Mouse (Mus musculus) megakaryocyte, embryonic 14.5 days (primary cell): Measurements from ENCODE around the gene Drc1. TPM values are rescaled to one million over a fixed set of nuclear protein-coding genes. Genes with fewer than 3 reads are reported as not detected.

Experiments
- H3K27me3 ChIP-seq: replicated peaks from 2 replicates; pipeline ENCODE3; 2012; ENCODE audit warnings: inconsistent platforms
- H3K36me3 ChIP-seq: replicated peaks from 2 replicates; pipeline ENCODE3; 2012; ENCODE audit warnings: low read length, inconsistent platforms, mixed read lengths
- H3K4me1 ChIP-seq: 2 replicates; pipeline ENCODE4 v1.6.1; 2012; ENCODE audit warnings: inconsistent platforms
- H3K4me3 ChIP-seq: replicated peaks from 2 replicates; pipeline ENCODE3; 2012; ENCODE audit warnings: moderate library complexity, mild to moderate bottlenecking, inconsistent platforms
- H3K9me3 ChIP-seq: 2 replicates; pipeline ENCODE4 v1.6.1; 2012; ENCODE audit warnings: inconsistent platforms
- FLI1 ChIP-seq: IDR thresholded peaks from 2 replicates; pipeline ENCODE4 v1.6.1; 2012; ENCODE audit warnings: low read length, inconsistent platforms, mixed read lengths
- GATA1 ChIP-seq: IDR thresholded peaks from 3 replicates; pipeline ENCODE4 v1.6.1; 2012; ENCODE audit warnings: mixed read lengths, low read length, inconsistent platforms, borderline replicate concordance
- polyA plus RNA-seq: library from polyadenylated mRNA; stranded (reverse); fragments of >175 nt; gene quantifications from 2 replicates; pipeline ENCODE4 v1.2.3, GENCODE M21; 2012; ENCODE audit warnings: low replicate concordance; ENCODE audit not compliant: insufficient read depth

The Drc1 gene
- polyA plus RNA-seq, 1 experiment, result not detected

- no peaks in the 10 kb centered on the region for H3K9me3 ChIP-seq
- H3K4me3 ChIP-seq, result no peak overlapping the region
- H3K4me1 ChIP-seq, result no peaks in the 10 kb centered on the region
- H3K36me3 ChIP-seq, result no peaks in the 10 kb centered on the region
- H3K27me3 ChIP-seq, result peaks cover 54% of the 10 kb centered on the region
- TF ChIP-seq GATA1, result no peak
Observed at GRCm38 (mm10) chr5:30411524-30411923, 130.3 kb downstream of the Drc1 start.

DNA sequence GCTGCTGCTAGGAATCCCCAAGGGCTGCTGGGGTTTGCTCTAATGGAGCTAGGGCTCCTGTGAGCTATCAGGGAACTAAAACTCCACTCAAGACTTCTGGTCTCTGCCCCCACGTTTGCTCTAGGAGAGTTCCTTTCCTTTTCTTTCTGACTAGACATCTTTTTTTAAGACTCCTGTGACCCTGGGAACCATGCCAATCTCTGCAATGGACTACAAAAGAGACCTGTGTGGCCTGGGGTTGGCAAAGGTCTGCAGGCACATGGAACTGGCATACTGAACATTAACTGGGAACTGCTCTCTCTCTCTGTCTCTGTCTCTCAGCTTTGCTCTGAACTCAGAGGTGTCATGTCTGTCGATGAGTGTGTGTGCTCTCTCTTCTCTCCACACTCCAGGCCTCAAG, 134.2 kb downstream of the Drc1 start:
- no peak overlapping the region for H3K4me3 ChIP-seq
- peaks cover 57% of the 10 kb centered on the region for H3K27me3 ChIP-seq
- peaks cover 9% of the 10 kb centered on the region for H3K4me1 ChIP-seq
- H3K9me3 ChIP-seq, result no peaks in the 10 kb centered on the region
- no peak for TF ChIP-seq FLI1
- TF ChIP-seq GATA1, result no peak
- H3K36me3 ChIP-seq, result no peaks in the 10 kb centered on the region

DNA sequence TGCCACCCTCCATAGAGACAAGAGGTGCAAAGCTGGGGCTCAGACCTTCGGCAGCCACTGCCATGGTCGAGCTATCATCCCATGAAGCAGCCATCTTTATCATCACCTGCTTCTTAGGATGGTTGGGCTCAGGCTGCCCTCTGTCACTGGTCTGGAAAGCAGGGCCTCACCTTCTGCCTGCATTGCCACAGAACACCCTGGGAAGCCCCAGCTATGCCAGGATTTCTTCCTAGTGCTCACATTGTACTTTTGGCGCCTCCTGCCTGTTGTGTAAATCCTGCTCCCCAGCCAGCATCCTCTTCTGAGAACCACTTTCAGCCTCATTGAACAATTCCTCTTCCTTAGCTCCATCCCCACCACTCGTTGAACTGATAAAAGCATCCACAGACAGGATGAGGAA, 134.7 kb downstream of the Drc1 start:
- Histone ChIP-seq H3K9me3 (no peaks in the 10 kb centered on the region), H3K4me3 (no peak overlapping the region), H3K4me1 (peaks cover 9% of the 10 kb centered on the region), H3K36me3 (no peaks in the 10 kb centered on the region), H3K27me3 (peaks cover 61% of the 10 kb centered on the region)
- no peak for TF ChIP-seq FLI1
- TF ChIP-seq GATA1, result no peak

Other genes starting within 250 kb of the Drc1 start
- gene Tyms, start 207.8 kb upstream of the Drc1 start, polyA plus RNA-seq, result 8.9 and 19.3 TPM in 2 replicates
- gene Garem2, start 176.2 kb upstream of the Drc1 start, polyA plus RNA-seq, result 0.44 and 0.56 TPM in 2 replicates
- gene 3110082J24Rik, start 175.3 kb upstream of the Drc1 start, polyA plus RNA-seq, result not detected in 2 replicates
- 31.6 and 38.2 TPM in 2 replicates for gene Hadha, start 126.2 kb upstream of the Drc1 start, polyA plus RNA-seq
- 5.2 and 30.8 TPM in 2 replicates for gene Hadhb, start 126.1 kb upstream of the Drc1 start, polyA plus RNA-seq
- gene Adgrf3, start 75.7 kb upstream of the Drc1 start, polyA plus RNA-seq, result not detected in 2 replicates
- gene Selenoi, start 48.8 kb upstream of the Drc1 start, polyA plus RNA-seq, result 0.96 TPM in 1 of 2 replicates, not detected in the other
- not detected in 2 replicates for gene Otof, start 180.5 kb downstream of the Drc1 start, polyA plus RNA-seq
- gene 1700001C02Rik, start 184.7 kb downstream of the Drc1 start, polyA plus RNA-seq, result not detected in 2 replicates